Mouse (Mus musculus) ES-E14 (cell line): ENCODE data around the gene Tmem200a. TPM values are rescaled to one million over a fixed set of nuclear protein-coding genes. Genes with fewer than 3 reads are reported as not detected.

Experiments used
- DNase-seq: peaks from one replicate; pipeline ENCODE4 v3.0.0-alpha.2; 2013; ENCODE audit warnings: low read depth, low spot score
- H3K27ac ChIP-seq: 2 replicates; pipeline ENCODE4 v1.5.1; 2012; ENCODE audit warnings: low read depth, mild to moderate bottlenecking, low read length, moderate library complexity, mixed read lengths; ENCODE audit not compliant: poor library complexity, insufficient read depth, severe bottlenecking
- H3K36me3 ChIP-seq: 2 replicates; pipeline ENCODE4 v1.6.1; 2012; ENCODE audit warnings: mild to moderate bottlenecking, low read length, moderate library complexity, mixed read lengths; ENCODE audit not compliant: control insufficient read depth, poor library complexity, insufficient read depth, severe bottlenecking
- H3K4me1 ChIP-seq, 2 experiments: fragments of 150-350 bp in 1 of 2; sonication (generic) in 1 of 2; 2 replicates each; pipeline ENCODE4 v1.6.1; 2012; ENCODE audit warnings: low read length in 2 of 2, mild to moderate bottlenecking in 1 of 2, mixed read lengths in 1 of 2; ENCODE audit not compliant: control insufficient read depth in 2 of 2, insufficient read depth in 2 of 2, poor library complexity in 1 of 2
- H3K4me3 ChIP-seq, 2 experiments: fragments of 150-350 bp in 1 of 2; sonication (generic) in 1 of 2; 2 replicates each; pipeline ENCODE4 v1.5.1; 2012; ENCODE audit warnings: low read length in 2 of 2, low read depth in 1 of 2, mild to moderate bottlenecking in 1 of 2, mixed read lengths in 1 of 2; ENCODE audit not compliant: insufficient read depth in 1 of 2, poor library complexity in 1 of 2, severe bottlenecking in 1 of 2
- H3K9ac ChIP-seq: 2 replicates; pipeline ENCODE4 v1.6.1; 2012; ENCODE audit warnings: low read depth, mild to moderate bottlenecking, low read length, mixed read lengths; ENCODE audit not compliant: poor library complexity, insufficient read depth, severe bottlenecking
- H3K9me3 ChIP-seq: fragments of 150-350 bp; sonication (generic); 2 replicates; pipeline ENCODE4 v1.6.1; 2012; ENCODE audit warnings: low read depth, mild to moderate bottlenecking, low read length; ENCODE audit not compliant: control insufficient read depth, insufficient read depth
- CHD2 ChIP-seq: IDR thresholded peaks from 2 replicates; pipeline ENCODE4 v1.6.1; 2014; ENCODE audit warnings: mild to moderate bottlenecking, low read depth, low read length, inconsistent platforms
- HCFC1 ChIP-seq: IDR thresholded peaks from 2 replicates; pipeline ENCODE4 v1.6.1; 2012; ENCODE audit warnings: low read length, inconsistent platforms, borderline replicate concordance; ENCODE audit not compliant: insufficient read depth
- MAFK ChIP-seq: IDR thresholded peaks from 2 replicates; pipeline ENCODE4 v1.6.1; 2014; ENCODE audit warnings: mild to moderate bottlenecking, low read depth, low read length, inconsistent platforms; ENCODE audit not compliant: insufficient read depth
- ZC3H11A ChIP-seq: IDR thresholded peaks from 2 replicates; pipeline ENCODE4 v1.6.1; 2012; ENCODE audit warnings: low read depth, mild to moderate bottlenecking, inconsistent platforms, low read length, borderline replicate concordance
- ZNF384 ChIP-seq: IDR thresholded peaks from 2 replicates; pipeline ENCODE4 v1.6.1; 2012; ENCODE audit warnings: low read depth, low read length, inconsistent platforms
- in situ Hi-C, 2 experiments: fragments of 600-800 bp; cut with MboI; formaldehyde crosslinking; loops; one replicate each; pipeline ENCODE4 v1.15.1; 2025; ENCODE audit warnings: low sequenced_read_pairs in 2 of 2, inconsistent platforms in 1 of 2; ENCODE audit not compliant: unreplicated experiment in 2 of 2
- total RNA-seq: library from RNA; depleted of rRNA; stranded (reverse); fragments of 300-350 nt; gene quantifications from 2 replicates; pipeline ENCODE4 v1.2.3, GENCODE M21; 2012

Tmem200a gene
- total RNA-seq, 1 experiment = 1.9 TPM

DNA sequence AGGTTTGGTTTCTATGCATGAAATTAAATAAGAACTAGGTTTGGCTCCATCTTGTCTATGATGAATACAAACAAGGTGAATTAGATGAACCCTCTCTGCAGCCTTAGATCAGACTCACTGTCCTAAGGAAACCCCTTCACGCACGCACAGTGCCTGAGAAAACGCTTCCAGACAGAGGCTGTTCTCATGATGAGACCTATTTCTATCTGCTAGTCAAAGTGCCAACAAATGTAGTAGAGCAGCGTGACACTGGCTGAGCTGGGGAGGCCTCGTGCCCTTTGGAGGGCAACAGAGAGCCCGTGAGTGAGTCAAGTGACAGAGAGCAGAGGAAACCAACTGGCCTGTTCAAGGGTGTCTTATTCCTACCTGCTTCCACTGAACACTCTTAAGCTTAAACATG is 73.4 kb downstream of the Tmem200a start:
- in situ Hi-C loops = no loop called here
- H3K4me3 ChIP-seq = no peak overlapping the region
- H3K4me1 ChIP-seq = no peaks in the 10 kb centered on the region
- TF ChIP-seq ZNF384 = no peak
- no peak for TF ChIP-seq ZC3H11A
- TF ChIP-seq MAFK = no peak
- no peak for TF ChIP-seq CHD2
- TF ChIP-seq HCFC1 = no peak
- no peak overlapping the region for H3K27ac ChIP-seq
- no peaks in the 10 kb centered on the region for H3K9me3 ChIP-seq
- H3K36me3 ChIP-seq = no peaks in the 10 kb centered on the region
- DNase-seq = no peak
- H3K9ac ChIP-seq = no peak overlapping the region

- in situ Hi-C loops = no loop called here
- Histone ChIP-seq H3K36me3 (no peaks in the 10 kb centered on the region), H3K4me3 (no peak overlapping the region), H3K9me3 (no peaks in the 10 kb centered on the region), H3K4me1 (no peaks in the 10 kb centered on the region), H3K9ac (no peak overlapping the region), H3K27ac (no peak overlapping the region)
- DNase-seq = no peak
- TF ChIP-seq ZC3H11A = no peak
- TF ChIP-seq CHD2 = no peak
- TF ChIP-seq MAFK = no peak
- TF ChIP-seq ZNF384 = no peak
- no peak for TF ChIP-seq HCFC1
Observed at GRCm38 (mm10) chr10:26000893-26001292, 78.0 kb downstream of the Tmem200a start.

DNA sequence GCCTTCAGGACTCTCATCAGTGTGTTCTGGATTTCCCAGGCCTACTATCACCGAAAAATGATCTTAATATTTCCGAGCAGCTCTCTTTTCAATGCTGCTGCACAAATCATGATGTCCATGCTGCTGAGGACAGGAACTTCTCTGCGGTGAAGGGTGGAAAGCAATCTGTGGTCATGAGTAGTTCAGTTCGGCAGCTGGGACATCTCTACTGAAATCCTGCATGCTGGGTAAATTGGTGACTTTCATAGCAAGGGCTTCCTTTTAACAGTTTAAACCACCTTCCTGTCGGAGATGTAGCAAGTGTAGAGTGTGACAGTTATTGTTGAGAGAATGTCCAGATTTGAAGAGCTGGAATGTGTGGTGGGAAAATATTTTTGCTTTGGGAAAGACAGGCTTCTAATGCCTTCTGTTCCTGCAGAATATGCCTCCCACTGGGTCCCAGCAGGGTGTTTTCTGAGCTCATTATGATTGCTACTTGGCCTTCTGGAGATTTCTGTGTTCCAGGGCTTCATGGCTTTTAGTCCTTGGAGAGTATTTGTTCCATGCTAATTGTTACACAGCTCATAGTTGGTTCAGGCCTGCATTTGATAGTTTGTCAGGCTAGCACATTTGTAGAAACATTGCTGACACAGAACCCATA is 79.4 kb downstream of the Tmem200a start:
- H3K4me3 ChIP-seq = no peak overlapping the region
- no peak for DNase-seq
- H3K4me1 ChIP-seq = no peaks in the 10 kb centered on the region
- TF ChIP-seq CHD2 (no peak), ZNF384 (no peak), ZC3H11A (no peak), MAFK (no peak), HCFC1 (no peak)
- no peak overlapping the region for H3K27ac ChIP-seq
- in situ Hi-C loops = no loop called here
- no peak overlapping the region for H3K9ac ChIP-seq
- no peaks in the 10 kb centered on the region for H3K9me3 ChIP-seq
- H3K36me3 ChIP-seq = no peaks in the 10 kb centered on the region

GRCm38 (mm10) chr10:25984056-25984455 is 94.8 kb downstream of the Tmem200a start:
- TF ChIP-seq CHD2 = no peak
- no peak for TF ChIP-seq ZC3H11A
- TF ChIP-seq MAFK = no peak
- no peak for TF ChIP-seq HCFC1
- no peak for TF ChIP-seq ZNF384

DNA sequence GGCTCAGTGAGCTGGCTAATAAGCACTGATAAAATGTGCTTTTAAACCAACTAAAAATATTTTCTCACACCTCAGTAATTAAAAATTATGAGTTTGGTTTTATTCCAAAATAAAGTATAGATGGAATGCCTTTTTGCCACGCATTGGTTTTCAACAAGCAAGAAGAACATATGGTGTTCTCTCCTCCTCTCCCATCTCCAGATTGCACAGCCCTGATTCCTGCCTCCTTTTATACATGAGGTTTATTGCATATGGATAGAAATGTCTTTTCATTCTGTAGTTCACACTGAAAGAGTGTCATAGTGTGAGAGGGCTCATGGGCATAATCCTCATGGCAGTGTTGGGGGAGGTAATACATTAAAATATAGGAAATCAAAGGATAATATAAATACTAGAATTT is 96.2 kb downstream of the Tmem200a start:
- TF ChIP-seq ZC3H11A (no peak), MAFK (no peak), HCFC1 (no peak), CHD2 (no peak), ZNF384 (no peak)
- no peak for DNase-seq
- Histone ChIP-seq H3K4me3 (no peak overlapping the region), H3K9ac (no peak overlapping the region), H3K36me3 (no peaks in the 10 kb centered on the region), H3K9me3 (no peaks in the 10 kb centered on the region), H3K27ac (no peak overlapping the region), H3K4me1 (0 out of 4 replicates have a peak, but pooled peaks cover 0 to 1% of the 10 kb centered on the region in 2 experiments)
- in situ Hi-C loops = no loop called here

More at GRCm38 (mm10) chr10:25984056-25984455, 94.8 kb downstream of the Tmem200a start:
- H3K9me3 ChIP-seq = no peaks in the 10 kb centered on the region
- no peaks in the 10 kb centered on the region for H3K36me3 ChIP-seq
- no peak overlapping the region for H3K9ac ChIP-seq
- DNase-seq = no peak
- H3K4me1 ChIP-seq = 0 out of 4 replicates have a peak, but pooled peaks cover 0 to 1% of the 10 kb centered on the region in 2 experiments
- H3K4me3 ChIP-seq = no peak overlapping the region
- no peak overlapping the region for H3K27ac ChIP-seq
- in situ Hi-C loops = no loop called here
